Mouse (Mus musculus): ENCODE data around the gene Mab21l3. TPM values are rescaled to one million over a fixed set of nuclear protein-coding genes. Genes with fewer than 3 reads are reported as not detected.
"Not testable (repeated sequence)": the region's sequence is repeated elsewhere in the genome, so short reads cannot be mapped to it uniquely, and the experiment has no call there.

Gene Mab21l3
- total RNA-seq, 1 experiment from 2014 or later = not detected

DNA sequence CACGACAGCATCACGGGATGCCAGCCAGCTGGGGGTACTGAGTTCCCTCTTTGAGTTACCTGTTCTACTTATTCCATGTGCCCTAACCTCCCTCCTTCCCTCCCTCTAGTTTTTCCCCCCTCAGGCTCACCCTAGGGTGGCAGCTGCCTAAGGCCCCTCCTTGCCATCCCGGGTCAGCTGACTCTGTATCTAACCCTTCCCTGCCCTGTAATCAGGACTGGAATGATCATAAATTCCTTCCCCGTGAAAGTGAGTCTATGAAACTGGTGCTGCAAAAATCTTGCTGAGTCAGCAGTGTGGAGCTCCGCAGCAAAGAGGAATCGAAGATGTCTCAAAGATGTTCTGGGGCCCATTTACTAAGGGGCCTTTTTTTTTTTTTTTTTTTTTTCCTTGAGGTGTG lies 2.6 kb upstream of the Mab21l3 start:
- ATAC-seq (ENCODE audit: extremely low read depth, insufficient number of reproducible peaks, low FRiP score, poor library complexity, severe bottlenecking) = no peak

- no peak for ATAC-seq (ENCODE audit: extremely low read depth, insufficient number of reproducible peaks, low FRiP score, poor library complexity, severe bottlenecking)
These were observed 2.7 kb downstream of the Mab21l3 start for GRCm38 (mm10) chr3:101846096-101846495.

DNA sequence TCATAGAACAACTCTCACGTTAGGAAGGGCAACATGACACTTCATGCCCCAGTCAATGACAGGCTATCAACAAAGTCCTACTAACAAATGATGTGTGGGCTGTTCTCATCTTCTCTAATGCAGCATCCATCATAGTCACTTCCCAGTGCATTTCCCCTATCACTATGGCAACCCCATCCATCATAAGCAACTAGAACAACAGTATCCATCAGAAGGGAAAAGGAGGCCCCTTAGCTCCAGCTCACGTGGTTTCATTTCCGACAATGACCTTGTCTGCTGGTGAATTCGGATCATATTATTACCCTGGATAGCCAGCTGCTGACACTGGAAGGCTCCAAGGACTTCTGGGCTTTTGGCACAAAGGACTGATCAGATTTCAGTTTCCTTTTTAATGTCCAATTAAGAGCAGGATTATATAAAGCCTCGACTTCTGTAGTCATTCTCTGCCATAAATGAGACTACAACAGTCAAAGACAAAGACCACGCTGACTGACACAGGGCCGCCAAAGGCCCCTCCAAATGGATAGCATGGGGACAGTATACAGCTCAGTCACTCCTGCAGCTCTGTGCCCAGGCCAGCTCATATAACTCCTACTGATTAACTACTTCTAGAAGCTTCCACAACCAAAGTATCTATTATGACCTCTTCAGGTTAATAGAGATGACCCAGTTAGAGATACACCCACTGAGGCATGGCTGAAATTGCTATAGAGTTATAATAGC lies 6.2 kb downstream of the Mab21l3 start:
- ATAC-seq (ENCODE audit: extremely low read depth, insufficient number of reproducible peaks, low FRiP score, poor library complexity, severe bottlenecking) = no peak

GRCm38 (mm10) chr3:101839327-101839726 lies 9.4 kb downstream of the Mab21l3 start:
- ATAC-seq (ENCODE audit: extremely low read depth, insufficient number of reproducible peaks, low FRiP score, poor library complexity, severe bottlenecking) = no peak

- ATAC-seq (ENCODE audit: extremely low read depth, insufficient number of reproducible peaks, low FRiP score, poor library complexity, severe bottlenecking) = no peak
These were observed 11.8 kb downstream of the Mab21l3 start for GRCm38 (mm10) chr3:101836971-101837370.

DNA sequence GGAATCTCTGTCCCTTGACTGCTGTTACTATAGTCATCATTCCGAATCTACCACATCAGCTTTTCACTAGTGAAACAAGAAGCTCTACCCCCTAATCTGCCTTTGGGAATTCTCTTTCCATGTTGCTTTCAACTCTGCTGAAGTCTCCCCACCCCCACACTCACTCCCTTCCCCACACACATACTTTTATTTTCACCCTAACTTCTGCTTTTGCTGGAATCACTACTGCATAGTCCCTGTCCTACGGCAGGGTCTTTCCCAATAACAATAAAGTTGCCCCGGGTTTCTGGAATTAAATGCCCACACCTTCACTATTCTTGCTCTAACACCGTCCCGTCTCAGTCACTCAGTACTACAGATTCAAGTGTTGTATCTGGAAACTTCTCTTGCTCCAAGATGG lies 12.2 kb downstream of the Mab21l3 start:
- no peak for ATAC-seq (ENCODE audit: extremely low read depth, insufficient number of reproducible peaks, low FRiP score, poor library complexity, severe bottlenecking)

DNA sequence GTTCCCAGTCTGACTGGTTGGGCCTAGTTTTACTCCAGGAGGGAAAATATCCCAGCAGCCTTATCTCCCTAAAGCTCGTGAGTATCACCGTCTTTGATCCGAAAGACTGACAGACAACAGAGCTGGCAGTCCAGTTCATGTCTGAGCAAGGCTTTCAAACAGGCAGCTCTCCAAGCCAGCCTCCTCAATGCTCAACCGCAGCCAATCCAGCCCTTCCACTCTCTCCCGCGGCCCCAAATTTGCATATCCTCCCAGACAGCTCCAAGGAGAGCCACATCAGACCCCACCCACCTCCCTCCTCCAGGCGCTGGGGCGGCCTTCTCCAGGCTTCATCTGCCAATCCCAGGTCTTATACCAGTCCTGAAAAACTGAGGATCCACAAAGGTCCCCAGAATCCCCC lies 12.7 kb downstream of the Mab21l3 start:
- ATAC-seq (ENCODE audit: extremely low read depth, insufficient number of reproducible peaks, low FRiP score, poor library complexity, severe bottlenecking) = no peak

- no peak for ATAC-seq (ENCODE audit: extremely low read depth, insufficient number of reproducible peaks, low FRiP score, poor library complexity, severe bottlenecking)
These were observed 17.4 kb downstream of the Mab21l3 start for GRCm38 (mm10) chr3:101831189-101831858.

- no peak for ATAC-seq (ENCODE audit: extremely low read depth, insufficient number of reproducible peaks, low FRiP score, poor library complexity, severe bottlenecking)
These were observed 18.7 kb downstream of the Mab21l3 start for GRCm38 (mm10) chr3:101829881-101830616.

DNA sequence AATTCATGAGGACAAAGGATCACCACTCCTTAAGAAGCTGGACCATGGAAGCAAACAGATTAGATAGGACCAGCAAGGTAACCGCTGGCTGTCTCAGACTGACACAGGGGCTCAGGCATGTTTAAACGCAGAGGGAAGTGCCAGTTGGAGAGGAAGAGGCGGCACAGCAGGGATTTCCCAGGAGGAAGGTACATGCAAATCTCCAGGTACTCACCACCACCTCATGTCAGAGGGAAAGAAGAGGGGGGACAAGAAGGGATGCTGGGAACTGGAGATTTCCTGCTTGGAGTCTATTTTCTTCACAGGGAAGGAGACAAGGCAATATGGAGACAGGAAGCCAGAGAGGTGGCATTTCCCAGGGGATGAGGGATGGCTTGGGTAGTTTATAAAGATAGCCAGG lies 20.2 kb downstream of the Mab21l3 start:
- no peak for ATAC-seq (ENCODE audit: extremely low read depth, insufficient number of reproducible peaks, low FRiP score, poor library complexity, severe bottlenecking)

GRCm38 (mm10) chr3:101827220-101827715 lies 21.5 kb downstream of the Mab21l3 start:
- no peak for ATAC-seq (ENCODE audit: extremely low read depth, insufficient number of reproducible peaks, low FRiP score, poor library complexity, severe bottlenecking)

DNA sequence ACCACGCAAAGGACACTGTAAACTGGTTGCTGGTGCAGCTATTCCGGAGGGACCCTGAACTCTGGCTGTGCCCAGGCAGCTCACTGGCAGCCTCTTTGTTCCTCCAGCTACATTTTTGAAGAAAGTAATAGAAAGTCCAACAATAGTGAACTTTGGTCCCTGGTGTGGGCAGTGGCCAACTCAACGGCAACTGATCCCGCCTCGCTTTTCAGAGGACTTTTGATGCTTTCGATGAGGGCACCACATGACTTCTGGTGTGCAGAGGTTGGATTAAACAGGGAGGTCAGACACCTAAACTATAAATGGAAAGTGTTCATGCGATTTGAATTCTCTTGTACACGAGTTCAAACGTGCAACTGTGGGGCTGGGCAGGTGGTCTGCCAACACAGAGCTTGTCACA lies 24.4 kb downstream of the Mab21l3 start:
- no peak for ATAC-seq (ENCODE audit: extremely low read depth, insufficient number of reproducible peaks, low FRiP score, poor library complexity, severe bottlenecking)

GRCm38 (mm10) chr3:101822052-101822451 lies 26.7 kb downstream of the Mab21l3 start:
- ATAC-seq (ENCODE audit: extremely low read depth, insufficient number of reproducible peaks, low FRiP score, poor library complexity, severe bottlenecking) = no peak

- not testable (repeated sequence) for ATAC-seq (ENCODE audit: extremely low read depth, insufficient number of reproducible peaks, low FRiP score, poor library complexity, severe bottlenecking)
These were observed 28.1 kb downstream of the Mab21l3 start for GRCm38 (mm10) chr3:101820708-101821107.

GRCm38 (mm10) chr3:101816006-101816405 lies 32.8 kb downstream of the Mab21l3 start:
- no peak for ATAC-seq (ENCODE audit: extremely low read depth, insufficient number of reproducible peaks, low FRiP score, poor library complexity, severe bottlenecking)

- ATAC-seq (ENCODE audit: extremely low read depth, insufficient number of reproducible peaks, low FRiP score, poor library complexity, severe bottlenecking) = no peak
These were observed 34.0 kb downstream of the Mab21l3 start for GRCm38 (mm10) chr3:101814790-101815189.

GRCm38 (mm10) chr3:101812341-101812962 lies 36.3 kb downstream of the Mab21l3 start:
- peak; percentile 17; the same call in 1 of the 2 replicates for ATAC-seq (ENCODE audit: extremely low read depth, insufficient number of reproducible peaks, low FRiP score, poor library complexity, severe bottlenecking)

GRCm38 (mm10) chr3:101811931-101812330 lies 36.8 kb downstream of the Mab21l3 start:
- ATAC-seq (ENCODE audit: extremely low read depth, insufficient number of reproducible peaks, low FRiP score, poor library complexity, severe bottlenecking) = no peak

DNA sequence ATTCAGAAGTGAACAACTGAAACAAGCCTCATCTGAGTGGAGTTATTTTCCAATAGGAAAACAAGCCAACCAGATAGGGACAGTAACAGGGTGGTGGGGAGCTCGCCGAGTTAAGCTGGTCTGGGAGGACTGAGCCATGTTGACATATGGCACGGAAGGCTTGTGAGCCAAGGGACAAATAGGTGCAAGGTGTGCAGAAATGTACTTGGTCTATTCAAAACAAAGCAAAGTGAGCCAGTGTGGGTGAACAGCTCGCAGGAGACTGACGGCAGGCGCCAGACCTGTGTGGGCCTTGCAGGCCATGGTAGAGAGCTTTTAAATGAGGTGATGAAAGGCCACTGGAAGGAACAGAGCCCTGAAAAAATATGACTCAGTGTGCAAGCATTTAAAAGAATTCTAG lies 41.1 kb downstream of the Mab21l3 start:
- ATAC-seq (ENCODE audit: extremely low read depth, insufficient number of reproducible peaks, low FRiP score, poor library complexity, severe bottlenecking) = no peak

Measured in neutrophil, adult 5-6 weeks (primary cell).